Mouse (Mus musculus): ENCODE measurements around the gene Ctsw.

GRCm38 (mm10) chr19:5486286-5486685 lies 18.0 kb upstream of the Ctsw start:
- TF ChIP-seq POLR2A (IDR thresholded peaks at IDR 0.05; ENCODE audit: insufficient read depth, low read length): no peak
- TF ChIP-seq EP300 (IDR thresholded peaks at IDR 0.05; ENCODE audit: insufficient read depth, low read depth, low read length): no peak
- no peak for TF ChIP-seq CTCF (IDR thresholded peaks at IDR 0.05; ENCODE audit: low read depth, low read length)

Measured in ES-Bruce4 (cell line).